Mouse (Mus musculus): ENCODE data around the gene Il10rb.

- TF ChIP-seq CTCF (conservative IDR thresholded peaks at IDR 0.05; ENCODE audit: low read length), result no peak
- TF ChIP-seq POU5F1 (IDR thresholded peaks at IDR 0.05; ENCODE audit: borderline replicate concordance, low read length), result no peak
- TF ChIP-seq NANOG (IDR thresholded peaks at IDR 0.05; ENCODE audit: borderline replicate concordance, low read length), result no peak
Observed at GRCm38 (mm10) chr16:91357526-91357900, 48.5 kb upstream of the Il10rb start.

Data from E14TG2a.4 (cell line).